Mouse (Mus musculus) thymus, postnatal 10 days (tissue): ENCODE measurements around the gene Plxdc1.

Source experiments
- DNase-seq, 2 experiments: peaks; one replicate each; pipeline ENCODE4 v3.0.0; 2021; ENCODE audit warnings: low spot score in 2 of 2

Gene Plxdc1

GRCm38 (mm10) chr11:97915974-97916503 lies 70.2 kb downstream of the Plxdc1 start:
- no peak for DNase-seq

GRCm38 (mm10) chr11:97915471-97915870 lies 70.8 kb downstream of the Plxdc1 start:
- DNase-seq: no peak

- no peak for DNase-seq
Measured at GRCm38 (mm10) chr11:97913111-97913510, 73.1 kb downstream of the Plxdc1 start.

GRCm38 (mm10) chr11:97908634-97909348 lies 77.5 kb downstream of the Plxdc1 start:
- DNase-seq: no peak

GRCm38 (mm10) chr11:97907935-97908334 lies 78.3 kb downstream of the Plxdc1 start:
- no peak for DNase-seq

- DNase-seq: no peak
Measured at GRCm38 (mm10) chr11:97906905-97907304, 79.3 kb downstream of the Plxdc1 start.

- DNase-seq: no peak
Measured at GRCm38 (mm10) chr11:97905941-97906340, 80.3 kb downstream of the Plxdc1 start.

- DNase-seq: no peak
Measured at GRCm38 (mm10) chr11:97905540-97905939, 80.7 kb downstream of the Plxdc1 start.

GRCm38 (mm10) chr11:97904801-97905200 lies 81.4 kb downstream of the Plxdc1 start:
- no peak for DNase-seq

- no peak for DNase-seq
Measured at GRCm38 (mm10) chr11:97901806-97902205, 84.4 kb downstream of the Plxdc1 start.

- peak; percentile 68 to 89 for DNase-seq
Measured at GRCm38 (mm10) chr11:97899822-97900221, 86.4 kb downstream of the Plxdc1 start.

GRCm38 (mm10) chr11:97897568-97898185 lies 88.6 kb downstream of the Plxdc1 start:
- no peak for DNase-seq

GRCm38 (mm10) chr11:97896655-97897054 lies 89.6 kb downstream of the Plxdc1 start:
- no peak for DNase-seq

- DNase-seq: no peak
Measured at GRCm38 (mm10) chr11:97891821-97892220, 94.4 kb downstream of the Plxdc1 start.

- no peak for DNase-seq
Measured at GRCm38 (mm10) chr11:97885296-97885915, 100.8 kb downstream of the Plxdc1 start.

GRCm38 (mm10) chr11:97884601-97885185 lies 101.6 kb downstream of the Plxdc1 start:
- DNase-seq: no peak

- peak; percentile 94 to 95 for DNase-seq
Measured at GRCm38 (mm10) chr11:97883918-97884600, 102.2 kb downstream of the Plxdc1 start, which contains the start of gene Fbxo47. Fbxo47 (minus strand) TSS chr11:97884154.

- DNase-seq: peak; percentile 73 to 85
Measured at GRCm38 (mm10) chr11:97883542-97883917, 102.7 kb downstream of the Plxdc1 start.

GRCm38 (mm10) chr11:97880362-97880761 lies 105.9 kb downstream of the Plxdc1 start:
- DNase-seq: no peak

GRCm38 (mm10) chr11:97877341-97877740 lies 108.9 kb downstream of the Plxdc1 start:
- no peak for DNase-seq

GRCm38 (mm10) chr11:97874396-97874795 lies 111.8 kb downstream of the Plxdc1 start:
- DNase-seq: no peak
